Mouse (Mus musculus): Measurements from ENCODE around the gene Nmb.

- TF ChIP-seq CTCF (IDR thresholded peaks at IDR 0.05; ENCODE audit: borderline replicate concordance, control insufficient read depth, extremely low read depth, insufficient read depth, low read length, poor library complexity), result no peak
- TF ChIP-seq POLR2A (IDR thresholded peaks at IDR 0.05; ENCODE audit: control insufficient read depth, extremely low read depth, insufficient read depth, low read length, poor library complexity), result no peak
Observed at GRCm38 (mm10) chr7:80864151-80864550, 40.7 kb downstream of the Nmb start.

Measured in thymus, adult 2 months (tissue).